Mouse (Mus musculus) limb, embryonic 14.5 days (tissue): ENCODE results near the gene Icmt. TPM values are rescaled to one million over a fixed set of nuclear protein-coding genes. Genes with fewer than 3 reads are reported as not detected.

ENCODE experiments used
- ATAC-seq: fragments of 200-750 bp; cut with Nextera tagmentation; 2 replicates; pipeline ENCODE4 v1.8.0; 2017; ENCODE audit warnings: low read depth, moderate number of reproducible peaks, moderate TSS enrichment; ENCODE audit not compliant: low FRiP score
- DNase-seq: peaks from one replicate; pipeline ENCODE4 v3.0.0-alpha.2; 2015; ENCODE audit warnings: low spot score
- H3K27ac ChIP-seq: fragments of 300-500 bp; sonication (generic); replicated peaks from 2 replicates; pipeline ENCODE4 v1.5.1; 2014; ENCODE audit warnings: low read depth, mild to moderate bottlenecking, low read length, moderate library complexity, mixed read lengths
- H3K27me3 ChIP-seq: fragments of 300-500 bp; sonication (generic); 2 replicates; pipeline ENCODE4 v1.6.1; 2014; ENCODE audit warnings: low read length, mixed read lengths; ENCODE audit not compliant: control insufficient read depth, insufficient read depth
- H3K36me3 ChIP-seq: fragments of 300-500 bp; sonication (generic); 2 replicates; pipeline ENCODE4 v1.6.1; 2014; ENCODE audit warnings: mild to moderate bottlenecking, low read length, moderate library complexity, mixed read lengths; ENCODE audit not compliant: control insufficient read depth, insufficient read depth
- H3K4me1 ChIP-seq: fragments of 300-500 bp; sonication (generic); 2 replicates; pipeline ENCODE4 v1.6.1; 2014; ENCODE audit warnings: antibody characterized with exemption, low read length, mixed read lengths; ENCODE audit not compliant: control insufficient read depth, insufficient read depth
- H3K4me2 ChIP-seq: fragments of 300-500 bp; sonication (generic); replicated peaks from 2 replicates; pipeline ENCODE4 v1.6.1; 2014; ENCODE audit warnings: low read depth, mild to moderate bottlenecking, low read length, moderate library complexity; ENCODE audit not compliant: severe bottlenecking
- H3K4me3 ChIP-seq: fragments of 300-500 bp; sonication (generic); replicated peaks from 2 replicates; pipeline ENCODE4 v1.5.1; 2014; ENCODE audit warnings: low read length
- H3K9ac ChIP-seq: fragments of 300-500 bp; sonication (generic); 2 replicates; pipeline ENCODE4 v1.6.1; 2014; ENCODE audit warnings: mild to moderate bottlenecking, low read depth, low read length, moderate library complexity; ENCODE audit not compliant: severe bottlenecking
- H3K9me3 ChIP-seq: fragments of 300-500 bp; sonication (generic); 2 replicates; pipeline ENCODE4 v1.6.1; 2016; ENCODE audit warnings: low read length; ENCODE audit not compliant: control insufficient read depth
- POLR2A ChIP-seq: fragments of 200-500 bp; IDR thresholded peaks from 2 replicates; pipeline ENCODE4 v1.8.0; 2012; ENCODE audit warnings: inconsistent platforms, mild to moderate bottlenecking, moderate library complexity, borderline replicate concordance; ENCODE audit not compliant: insufficient read depth, insufficient read length; ENCODE audit errors: extremely low read depth
- WGBS: fragments of 180-500 bp; shearing (Covaris S2); extraction: QIAGEN DNeasy Blood & Tissue Kit; methylation state at CpG from one replicate; pipeline ENCODE4 v1.1.7; 2014; 5-methylcytosine and 5-hydroxymethylcytosine counted together
- polyA plus RNA-seq, 2 experiments: library from polyadenylated mRNA; depleted of rRNA in 1 of 2; stranded (reverse) in 1 of 2; unstranded in 1 of 2; fragments of >200 nt; fragmentation: Nextera tagmentation in 1 of 2; extraction: Ambion mirVana in 1 of 2; gene quantifications; 2 replicates each; pipeline versions ENCODE4 v1.2.1 to v1.2.3; 2012 to 2014

Gene Icmt
- polyA plus RNA-seq, 2 experiments = 26.6 to 27.6 TPM

- TF ChIP-seq POLR2A = no peak
- Histone ChIP-seq H3K36me3 (no peaks in the 10 kb centered on the region), H3K4me3 (no peak overlapping the region), H3K9me3 (no peaks in the 10 kb centered on the region), H3K4me2 (no peak overlapping the region), H3K27me3 (peaks cover 29% of the 10 kb centered on the region), H3K9ac (no peak overlapping the region), H3K27ac (no peak overlapping the region), H3K4me1 (no peaks in the 10 kb centered on the region)
- 71% methylated on average over 14 of the region's 14 CpGs for WGBS
- ATAC-seq = no peak
- no peak for DNase-seq
Measured at GRCm38 (mm10) chr4:152353886-152354637, 57.0 kb downstream of the Icmt start.

DNA sequence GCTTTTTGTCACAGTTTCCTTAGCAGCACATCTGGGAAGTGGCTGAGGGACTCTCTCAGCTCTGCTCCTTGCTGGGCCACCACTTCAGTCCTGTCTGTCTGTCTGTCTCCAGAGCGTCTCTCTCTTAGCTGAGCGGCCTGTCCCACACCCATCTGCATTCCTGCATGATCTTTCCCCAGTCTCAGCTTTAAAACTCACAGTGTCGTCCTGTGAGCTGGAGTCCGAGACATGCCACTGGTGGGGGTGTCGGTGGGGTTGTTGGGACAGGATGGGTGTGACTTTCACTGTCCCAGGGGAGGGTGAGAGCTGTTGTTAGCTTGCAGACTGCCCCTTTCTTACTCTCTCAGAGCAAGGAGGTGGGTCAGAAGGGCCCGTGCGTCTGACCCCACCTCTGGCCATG lies 58.6 kb downstream of the Icmt start:
- Histone ChIP-seq H3K9ac (no peak overlapping the region), H3K4me2 (no peak overlapping the region), H3K36me3 (no peaks in the 10 kb centered on the region), H3K4me3 (no peak overlapping the region), H3K9me3 (no peaks in the 10 kb centered on the region), H3K27me3 (peaks cover 26% of the 10 kb centered on the region; the same call in 1 of the 2 replicates), H3K4me1 (no peaks in the 10 kb centered on the region), H3K27ac (no peak overlapping the region)
- no peak for TF ChIP-seq POLR2A
- DNase-seq (no peak), ATAC-seq (no peak)
- WGBS = 73% methylated on average over 7 of the region's 7 CpGs

Other genes with a start within 250 kb of the Icmt start
- gene Plekhg5, start 224.7 kb upstream of the Icmt start, polyA plus RNA-seq (2012; rRNA removed) = 25.0 and 36.2 TPM in 2 replicates
- 14.1 and 16.9 TPM in 2 replicates for gene Plekhg5, start 224.7 kb upstream of the Icmt start, polyA plus RNA-seq (2014; fragmentation: Nextera tagmentation; extraction: Ambion mirVana)
- 5.6 and 6.0 TPM in 2 replicates for gene Tnfrsf25, start 181.3 kb upstream of the Icmt start, polyA plus RNA-seq (2012; rRNA removed)
- 1.0 TPM in 2 replicates for gene Tnfrsf25, start 181.3 kb upstream of the Icmt start, polyA plus RNA-seq (2014; fragmentation: Nextera tagmentation; extraction: Ambion mirVana)
- gene Espn, start 144.9 kb upstream of the Icmt start, polyA plus RNA-seq (2012; rRNA removed) = 1.7 TPM in 2 replicates
- 1.4 and 1.7 TPM in 2 replicates for gene Espn, start 144.9 kb upstream of the Icmt start, polyA plus RNA-seq (2014; fragmentation: Nextera tagmentation; extraction: Ambion mirVana)
- gene Hes2, start 138.4 kb upstream of the Icmt start, polyA plus RNA-seq (2012; rRNA removed) = 0.03 and 0.04 TPM in 2 replicates
- gene Hes2, start 138.4 kb upstream of the Icmt start, polyA plus RNA-seq (2014; fragmentation: Nextera tagmentation; extraction: Ambion mirVana) = not detected in 2 replicates
- 47.7 and 50.3 TPM in 2 replicates for gene Acot7, start 119.1 kb upstream of the Icmt start, polyA plus RNA-seq (2012; rRNA removed)
- gene Acot7, start 119.1 kb upstream of the Icmt start, polyA plus RNA-seq (2014; fragmentation: Nextera tagmentation; extraction: Ambion mirVana) = 47.3 and 48.4 TPM in 2 replicates
- gene Gpr153, start 23.0 kb upstream of the Icmt start, polyA plus RNA-seq (2012; rRNA removed) = 56.5 and 79.5 TPM in 2 replicates
- gene Gpr153, start 23.0 kb upstream of the Icmt start, polyA plus RNA-seq (2014; fragmentation: Nextera tagmentation; extraction: Ambion mirVana) = 28.6 and 33.0 TPM in 2 replicates
- 0.03 and 0.13 TPM in 2 replicates for gene Hes3, start 5.6 kb upstream of the Icmt start, polyA plus RNA-seq (2012; rRNA removed)
- gene Hes3, start 5.6 kb upstream of the Icmt start, polyA plus RNA-seq (2014; fragmentation: Nextera tagmentation; extraction: Ambion mirVana) = not detected in 2 replicates
- gene Rnf207, start 21.8 kb downstream of the Icmt start, polyA plus RNA-seq (2012; rRNA removed) = 0.92 and 1.1 TPM in 2 replicates
- gene Rnf207, start 21.8 kb downstream of the Icmt start, polyA plus RNA-seq (2014; fragmentation: Nextera tagmentation; extraction: Ambion mirVana) = 0.39 and 0.50 TPM in 2 replicates
- gene Rpl22, start 28.5 kb downstream of the Icmt start, polyA plus RNA-seq (2012; rRNA removed) = 296 and 760 TPM in 2 replicates
- 422 and 460 TPM in 2 replicates for gene Rpl22, start 28.5 kb downstream of the Icmt start, polyA plus RNA-seq (2014; fragmentation: Nextera tagmentation; extraction: Ambion mirVana)
- gene Chd5, start 41.4 kb downstream of the Icmt start, polyA plus RNA-seq (2012; rRNA removed) = 0.72 and 0.83 TPM in 2 replicates
- gene Chd5, start 41.4 kb downstream of the Icmt start, polyA plus RNA-seq (2014; fragmentation: Nextera tagmentation; extraction: Ambion mirVana) = 0.07 and 0.54 TPM in 2 replicates
- gene Nphp4, start 179.5 kb downstream of the Icmt start, polyA plus RNA-seq (2012; rRNA removed) = 4.6 and 6.9 TPM in 2 replicates
- 2.2 and 3.1 TPM in 2 replicates for gene Nphp4, start 179.5 kb downstream of the Icmt start, polyA plus RNA-seq (2014; fragmentation: Nextera tagmentation; extraction: Ambion mirVana)
- gene Kcnab2, start 180.6 kb downstream of the Icmt start, polyA plus RNA-seq (2012; rRNA removed) = 4.6 and 5.8 TPM in 2 replicates
- 7.1 and 7.2 TPM in 2 replicates for gene Kcnab2, start 180.6 kb downstream of the Icmt start, polyA plus RNA-seq (2014; fragmentation: Nextera tagmentation; extraction: Ambion mirVana)